Mouse (Mus musculus) hindbrain, embryonic 11.5 days (tissue): ENCODE measurements around the gene Castor1. TPM values are rescaled to one million over a fixed set of nuclear protein-coding genes. Genes with fewer than 3 reads are reported as not detected.

Source experiments
- ATAC-seq: fragments of 200-750 bp; cut with Nextera tagmentation; 2 replicates; pipeline ENCODE4 v1.8.0; 2017; ENCODE audit warnings: mild to moderate bottlenecking, moderate TSS enrichment, moderate library complexity; ENCODE audit not compliant: low FRiP score
- DNase-seq: peaks from one replicate; pipeline ENCODE4 v3.0.0-alpha.2; 2015; ENCODE audit warnings: low spot score
- H3K27ac ChIP-seq: fragments of 300-500 bp; sonication (generic); 2 replicates; pipeline ENCODE4 v1.5.1; 2014; ENCODE audit warnings: mild to moderate bottlenecking, low read depth, low read length
- H3K27me3 ChIP-seq: fragments of 300-500 bp; sonication (generic); 2 replicates; pipeline ENCODE4 v1.6.1; 2014; ENCODE audit warnings: mild to moderate bottlenecking, low read length, moderate library complexity, mixed read lengths; ENCODE audit not compliant: control insufficient read depth, insufficient read depth
- H3K36me3 ChIP-seq: fragments of 300-500 bp; sonication (generic); 2 replicates; pipeline ENCODE4 v1.6.1; 2014; ENCODE audit warnings: mild to moderate bottlenecking, low read length, moderate library complexity, mixed read lengths; ENCODE audit not compliant: control insufficient read depth, insufficient read depth
- H3K4me1 ChIP-seq: fragments of 300-500 bp; sonication (generic); replicated peaks from 2 replicates; pipeline ENCODE4 v1.6.1; 2014; ENCODE audit warnings: low read length, mixed read lengths; ENCODE audit not compliant: control insufficient read depth, insufficient read depth
- H3K4me2 ChIP-seq: fragments of 300-500 bp; sonication (generic); replicated peaks from 2 replicates; pipeline ENCODE4 v1.6.1; 2014; ENCODE audit warnings: mild to moderate bottlenecking, low read depth, low read length
- H3K4me3 ChIP-seq: fragments of 300-500 bp; sonication (generic); 2 replicates; pipeline ENCODE4 v1.5.1; 2014; ENCODE audit warnings: low read depth, low read length
- H3K9ac ChIP-seq: fragments of 300-500 bp; sonication (generic); 2 replicates; pipeline ENCODE4 v1.6.1; 2014; ENCODE audit warnings: low read depth, low read length
- H3K9me3 ChIP-seq: fragments of 300-500 bp; sonication (generic); 2 replicates; pipeline ENCODE4 v1.6.1; 2016; ENCODE audit warnings: low read length; ENCODE audit not compliant: control insufficient read depth
- WGBS: fragments of 180-500 bp; shearing (Covaris S2); extraction: QIAGEN DNeasy Blood & Tissue Kit; methylation state at CpG from one replicate; pipeline ENCODE4 v1.1.7; 2014; 5-methylcytosine and 5-hydroxymethylcytosine counted together
- polyA plus RNA-seq: library from polyadenylated mRNA; unstranded; fragments of >200 nt; fragmentation: Nextera tagmentation; extraction: Ambion mirVana; gene quantifications from 2 replicates; pipeline ENCODE4 v1.2.1, GENCODE M21; 2014

The Castor1 gene
- polyA plus RNA-seq, 1 experiment from 2014 or later, result 3.4 TPM

GRCm38 (mm10) chr11:4268500-4268899 is 50.5 kb downstream of the Castor1 start:
- H3K27me3 ChIP-seq, result peaks cover 36% of the 10 kb centered on the region
- ATAC-seq (no peak), DNase-seq (no peak)
- no peak overlapping the region for H3K4me3 ChIP-seq
- H3K9ac ChIP-seq, result no peak overlapping the region
- no peaks in the 10 kb centered on the region for H3K9me3 ChIP-seq
- no peak overlapping the region for H3K27ac ChIP-seq
- no peak overlapping the region for H3K4me2 ChIP-seq
- H3K4me1 ChIP-seq, result 0 out of 2 replicates have a peak, but pooled peaks cover 2% of the 10 kb centered on the region
- no peaks in the 10 kb centered on the region for H3K36me3 ChIP-seq
- 84% methylated on average over 6 of the region's 6 CpGs for WGBS

GRCm38 (mm10) chr11:4270744-4271459 is 52.9 kb downstream of the Castor1 start:
- H3K9ac ChIP-seq, result no peak overlapping the region
- H3K36me3 ChIP-seq, result no peaks in the 10 kb centered on the region

GRCm38 (mm10) chr11:4271544-4271943 is 53.5 kb downstream of the Castor1 start:
- WGBS, result 63% methylated on average over 11 of the region's 11 CpGs
- Histone ChIP-seq H3K27me3 (peaks cover 17% of the 10 kb centered on the region), H3K9ac (no peak overlapping the region), H3K4me2 (no peak overlapping the region), H3K27ac (no peak overlapping the region), H3K4me1 (no peaks in the 10 kb centered on the region), H3K4me3 (no peak overlapping the region), H3K36me3 (no peaks in the 10 kb centered on the region), H3K9me3 (no peaks in the 10 kb centered on the region)
- ATAC-seq (no peak), DNase-seq (no peak)

More at GRCm38 (mm10) chr11:4270744-4271459, 52.9 kb downstream of the Castor1 start:
- ATAC-seq (no peak), DNase-seq (no peak)
- Histone ChIP-seq H3K9me3 (no peaks in the 10 kb centered on the region), H3K27ac (no peak overlapping the region), H3K4me1 (no peaks in the 10 kb centered on the region), H3K4me2 (no peak overlapping the region), H3K27me3 (peaks cover 23% of the 10 kb centered on the region), H3K4me3 (no peak overlapping the region)
- 24% methylated on average over 20 of the region's 20 CpGs for WGBS

Other genes starting within 250 kb of the Castor1 start
- 0.17 and 0.19 TPM in 2 replicates for gene 4930556J24Rik, start 241.4 kb upstream of the Castor1 start, polyA plus RNA-seq
- 1.4 and 1.5 TPM in 2 replicates for gene Gal3st1, start 234.6 kb upstream of the Castor1 start, polyA plus RNA-seq
- gene Sec14l4, start 186.8 kb upstream of the Castor1 start, polyA plus RNA-seq, result not detected in 2 replicates
- not detected in 2 replicates for gene Sec14l3, start 153.4 kb upstream of the Castor1 start, polyA plus RNA-seq
- 5.7 and 6.2 TPM in 2 replicates for gene Mtfp1, start 122.8 kb upstream of the Castor1 start, polyA plus RNA-seq
- gene Sec14l2, start 94.8 kb upstream of the Castor1 start, polyA plus RNA-seq, result 1.7 and 2.1 TPM in 2 replicates
- gene Rnf215, start 83.0 kb upstream of the Castor1 start, polyA plus RNA-seq, result 24.8 and 31.8 TPM in 2 replicates
- 2.7 and 3.5 TPM in 2 replicates for gene Ccdc157, start 57.9 kb upstream of the Castor1 start, polyA plus RNA-seq
- 80.7 and 81.1 TPM in 2 replicates for gene Sf3a1, start 57.9 kb upstream of the Castor1 start, polyA plus RNA-seq
- 13.8 and 17.6 TPM in 2 replicates for gene Tbc1d10a, start 31.4 kb upstream of the Castor1 start, polyA plus RNA-seq
- not detected in 2 replicates for gene Osm, start 18.2 kb downstream of the Castor1 start, polyA plus RNA-seq
- gene Lif, start 39.3 kb downstream of the Castor1 start, polyA plus RNA-seq, result not detected in 2 replicates
- gene Hormad2, start 222.9 kb downstream of the Castor1 start, polyA plus RNA-seq, result not detected in 2 replicates